Mouse (Mus musculus) layer of hippocampus, postnatal 14 days (tissue): ENCODE data around the gene Itsn1. TPM values are rescaled to one million over a fixed set of nuclear protein-coding genes. Genes with fewer than 3 reads are reported as not detected.

Experiments
- DNase-seq, 2 experiments: peaks; one replicate each; pipeline ENCODE4 v3.0.0; 2021 to 2022; ENCODE audit warnings: low spot score in 2 of 2, mixed read lengths in 1 of 2
- total RNA-seq, 2 experiments: library from RNA; stranded (reverse); gene quantifications; 2 replicates each; pipeline ENCODE4 v1.2.3; 2021

Itsn1 gene
- total RNA-seq, 2 experiments from 2014 or later = 155 to 157 TPM

GRCm38 (mm10) chr16:91838771-91839170 is 109.7 kb downstream of the Itsn1 start:
- DNase-seq = no peak

GRCm38 (mm10) chr16:91839462-91839861 is 110.4 kb downstream of the Itsn1 start:
- DNase-seq = no peak

- DNase-seq = no peak
These were observed 112.0 kb downstream of the Itsn1 start for GRCm38 (mm10) chr16:91841026-91841630.

GRCm38 (mm10) chr16:91846089-91846741 is 117.1 kb downstream of the Itsn1 start:
- no peak for DNase-seq

GRCm38 (mm10) chr16:91847525-91848225 is 118.6 kb downstream of the Itsn1 start:
- DNase-seq = no peak

GRCm38 (mm10) chr16:91848505-91848904 is 119.4 kb downstream of the Itsn1 start:
- DNase-seq = no peak

GRCm38 (mm10) chr16:91848906-91849603 is 120.0 kb downstream of the Itsn1 start:
- no peak for DNase-seq

GRCm38 (mm10) chr16:91850175-91850574 is 121.1 kb downstream of the Itsn1 start:
- no peak for DNase-seq

GRCm38 (mm10) chr16:91851456-91852231 is 122.6 kb downstream of the Itsn1 start:
- DNase-seq = no peak

GRCm38 (mm10) chr16:91852753-91853152 is 123.7 kb downstream of the Itsn1 start:
- no peak for DNase-seq

GRCm38 (mm10) chr16:91853223-91853622 is 124.1 kb downstream of the Itsn1 start:
- no peak for DNase-seq

- DNase-seq = no peak
These were observed 129.6 kb downstream of the Itsn1 start for GRCm38 (mm10) chr16:91858695-91859094.

- no peak for DNase-seq
These were observed 130.1 kb downstream of the Itsn1 start for GRCm38 (mm10) chr16:91859203-91859602.

- no peak for DNase-seq
These were observed 130.9 kb downstream of the Itsn1 start for GRCm38 (mm10) chr16:91859958-91860357.

GRCm38 (mm10) chr16:91860471-91861125 is 131.5 kb downstream of the Itsn1 start:
- no peak for DNase-seq

- DNase-seq = peak in 1 of 2 experiments; percentile 80
These were observed 132.8 kb downstream of the Itsn1 start for GRCm38 (mm10) chr16:91861784-91862371.

GRCm38 (mm10) chr16:91862836-91863235 is 133.8 kb downstream of the Itsn1 start:
- no peak for DNase-seq

GRCm38 (mm10) chr16:91864646-91865332 is 135.7 kb downstream of the Itsn1 start:
- DNase-seq = no peak

GRCm38 (mm10) chr16:91865570-91866257 is 136.6 kb downstream of the Itsn1 start:
- no peak for DNase-seq
